19 mouse cellular contexts compared by ENCODE assay signal in the genomic region with DNA sequence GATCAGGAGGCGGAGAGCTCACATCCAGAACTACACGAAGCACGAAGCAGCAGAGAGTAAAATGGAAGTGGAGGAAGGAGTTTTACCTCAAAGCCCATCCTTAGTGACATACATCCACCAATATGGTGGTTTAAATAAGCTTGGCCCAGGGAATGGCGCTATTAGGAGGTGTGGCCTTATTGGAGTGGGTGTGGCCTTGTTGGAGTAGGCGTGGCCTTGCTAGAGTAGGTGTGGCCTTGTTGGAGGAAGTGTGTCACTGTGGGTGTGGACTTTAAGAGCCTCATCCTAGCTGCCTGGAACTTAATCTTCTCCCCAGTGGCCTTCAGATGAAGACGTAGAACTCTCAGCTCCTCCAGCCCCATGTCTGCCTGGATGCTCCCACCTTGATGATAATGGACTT.
"Had no signal": no experiment of that assay in that cellular context is flagged by ENCODE, and none has a peak within 500 bp of the region (broad histone marks: within the 10 kb centered on the region; RNA-seq: fewer than 3 reads in every experiment).

No protein-coding gene starts in this region.

- ATAC-seq: liver, postnatal 0 days; lung, postnatal 0 days; midbrain, embryonic 15.5 days had no signal

- DNase-seq: kidney, adult 8-10 months; kidney, postnatal 10 days; kidney, postnatal 36 days; layer of hippocampus, postnatal 36 days; liver, postnatal 0 days; lung, embryonic 14.5 days; right cerebral cortex, adult 18-20 months; right cerebral cortex, postnatal 14 days; thymus, postnatal 25 days had no signal

- H3K4me1 ChIP-seq: midbrain, embryonic 12.5 days; midbrain, embryonic 15.5 days; neural tube, embryonic 12.5 days had no signal

- H3K27me3 ChIP-seq: kidney, embryonic 15.5 days; midbrain, embryonic 12.5 days; midbrain, embryonic 15.5 days; neural tube, embryonic 12.5 days; neural tube, embryonic 15.5 days had no signal

- H3K9ac ChIP-seq: kidney, embryonic 15.5 days; liver, embryonic 14.5 days; liver, postnatal 0 days; lung, embryonic 14.5 days; midbrain, embryonic 12.5 days; midbrain, embryonic 15.5 days; neural tube, embryonic 12.5 days; neural tube, embryonic 15.5 days had no signal

- H3K4me2 ChIP-seq: kidney, embryonic 15.5 days; liver, embryonic 11.5 days; lung, embryonic 14.5 days; midbrain, embryonic 12.5 days; midbrain, embryonic 15.5 days; neural tube, embryonic 12.5 days; neural tube, embryonic 15.5 days had no signal

- H3K36me3 ChIP-seq: kidney, embryonic 15.5 days; midbrain, embryonic 12.5 days; midbrain, embryonic 15.5 days; neural tube, embryonic 12.5 days; neural tube, embryonic 15.5 days had no signal

- H3K27ac ChIP-seq: kidney, embryonic 15.5 days; left cerebral cortex, adult 2 months; liver, embryonic 14.5 days; macrophage; midbrain, embryonic 12.5 days; midbrain, embryonic 15.5 days; neural tube, embryonic 12.5 days; neural tube, embryonic 15.5 days had no signal

- H3K9me3 ChIP-seq: kidney, embryonic 15.5 days; midbrain, embryonic 12.5 days; midbrain, embryonic 15.5 days; neural tube, embryonic 12.5 days; neural tube, embryonic 15.5 days had no signal

- H3K4me3 ChIP-seq: kidney, embryonic 15.5 days; left cerebral cortex, adult 2 months; midbrain, embryonic 12.5 days; midbrain, embryonic 15.5 days; neural tube, embryonic 12.5 days; neural tube, embryonic 15.5 days had no signal
